Mouse (Mus musculus) cortical plate, adult 2 months (tissue): ENCODE results near the gene Ermp1. TPM values are rescaled to one million over a fixed set of nuclear protein-coding genes. Genes with fewer than 3 reads are reported as not detected.

Experiments used
- H3K27ac ChIP-seq: fragments of 200-500 bp; 2 replicates; pipeline ENCODE4 v1.5.1; 2012; ENCODE audit warnings: low read length, control low read depth, inconsistent platforms; ENCODE audit not compliant: insufficient read depth
- H3K4me1 ChIP-seq: fragments of 200-500 bp; 2 replicates; pipeline ENCODE4 v1.6.1; 2011; ENCODE audit warnings: low read length; ENCODE audit not compliant: control insufficient read depth, insufficient read depth
- H3K4me3 ChIP-seq: fragments of 200-500 bp; 2 replicates; pipeline ENCODE4 v1.5.1; 2011; ENCODE audit warnings: mild to moderate bottlenecking, low read length, control low read depth; ENCODE audit not compliant: insufficient read depth
- CTCF ChIP-seq: fragments of 200-500 bp; IDR thresholded peaks from 2 replicates; pipeline ENCODE4 v1.5.1; 2011; ENCODE audit warnings: mild to moderate bottlenecking, control low read depth, low read length; ENCODE audit not compliant: insufficient read depth; ENCODE audit errors: extremely low read depth
- POLR2A ChIP-seq: fragments of 200-500 bp; IDR thresholded peaks from 2 replicates; pipeline ENCODE4 v1.6.1; 2011; ENCODE audit warnings: mild to moderate bottlenecking, low read length, control low read depth; ENCODE audit not compliant: insufficient read depth; ENCODE audit errors: extremely low read depth
- polyA plus RNA-seq: library from polyadenylated mRNA; depleted of rRNA; stranded (reverse); fragments of >200 nt; gene quantifications from 2 replicates; pipeline ENCODE4 v1.2.3, GENCODE M21; 2012; rRNA removed

Ermp1 gene
- polyA plus RNA-seq, 1 experiment: 28.2 TPM

DNA sequence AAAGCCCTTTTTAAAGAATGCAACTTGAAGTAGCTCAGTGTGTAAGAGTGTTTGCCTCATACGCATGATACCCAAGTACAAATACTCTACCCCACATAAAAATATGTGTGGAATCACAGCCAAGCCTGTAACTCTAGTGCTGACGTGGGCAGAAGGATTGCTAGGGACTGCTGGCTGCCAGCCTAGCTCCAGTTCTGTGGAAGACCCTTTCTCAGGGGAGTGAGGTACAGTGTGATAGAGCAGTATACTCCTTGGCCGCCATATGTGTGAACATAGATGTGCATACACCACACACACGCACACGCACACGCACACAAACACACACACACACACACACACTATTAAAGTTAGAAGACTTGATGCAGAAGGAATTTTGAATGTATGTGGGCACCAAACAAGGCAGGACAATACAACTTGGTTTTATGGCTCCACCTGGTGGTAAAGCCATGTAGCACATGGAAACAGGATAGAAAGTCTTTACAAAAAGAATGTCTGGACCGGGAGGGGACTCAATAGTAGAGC is 84.9 kb downstream of the Ermp1 start:
- no peaks in the 10 kb centered on the region for H3K4me1 ChIP-seq
- no peak overlapping the region for H3K4me3 ChIP-seq
- no peak for TF ChIP-seq POLR2A
- TF ChIP-seq CTCF: peak; percentile 70
- H3K27ac ChIP-seq: no peak overlapping the region

DNA sequence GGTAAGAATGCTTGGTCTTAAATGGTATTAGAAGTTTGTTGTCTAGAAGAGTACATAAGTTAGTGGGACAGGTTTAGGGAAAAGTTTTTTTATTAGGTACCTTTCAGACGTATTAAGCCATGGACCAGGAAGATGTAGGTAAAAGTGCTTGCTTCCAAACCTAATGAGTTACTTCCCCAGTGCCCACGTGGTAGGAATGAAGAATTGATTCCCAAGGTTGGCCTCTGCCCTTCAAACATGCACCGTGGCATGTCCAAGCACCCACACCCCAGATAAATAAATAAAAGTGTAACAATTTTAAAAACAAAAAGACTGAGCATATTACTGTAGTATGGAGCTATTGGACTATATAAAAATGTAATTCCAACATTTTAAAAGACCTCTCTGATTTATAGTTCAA is 85.6 kb downstream of the Ermp1 start:
- H3K4me3 ChIP-seq: no peak overlapping the region
- TF ChIP-seq CTCF: no peak
- no peak for TF ChIP-seq POLR2A
- H3K27ac ChIP-seq: no peak overlapping the region
- no peaks in the 10 kb centered on the region for H3K4me1 ChIP-seq

DNA sequence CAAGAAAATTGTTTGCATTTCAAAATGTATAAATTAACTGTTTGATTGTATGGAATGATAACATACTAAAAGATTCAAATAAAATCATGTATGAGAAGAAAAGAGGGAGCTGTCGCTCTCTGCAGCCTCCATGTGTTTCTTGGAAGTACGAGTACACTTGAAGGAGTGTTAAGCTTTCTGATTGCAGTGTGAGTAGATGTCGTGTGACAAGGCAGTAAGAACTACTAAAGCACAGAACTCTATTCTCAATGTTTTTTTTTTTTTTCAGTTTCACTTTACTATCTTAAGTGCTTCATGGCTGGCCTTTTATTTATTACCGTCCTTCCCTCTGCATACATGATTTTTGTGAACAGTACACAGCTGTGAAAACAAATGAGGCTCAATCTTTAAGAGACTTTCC is 86.0 kb downstream of the Ermp1 start:
- Histone ChIP-seq H3K4me3 (no peak overlapping the region), H3K4me1 (no peaks in the 10 kb centered on the region), H3K27ac (no peak overlapping the region)
- TF ChIP-seq CTCF (no peak), POLR2A (no peak)

Other genes with a start within 250 kb of the Ermp1 start
- gene Pdcd1lg2, start 237.5 kb downstream of the Ermp1 start, polyA plus RNA-seq: 0.08 TPM in 1 of 2 replicates, not detected in the other
- gene Ric1, start 126.1 kb downstream of the Ermp1 start, polyA plus RNA-seq: 28.9 and 29.9 TPM in 2 replicates
- gene Mlana, start 49.4 kb upstream of the Ermp1 start, polyA plus RNA-seq: not detected in 2 replicates
- 27.0 and 27.4 TPM in 2 replicates for gene 9930021J03Rik, start 157.6 kb upstream of the Ermp1 start, polyA plus RNA-seq
- 14.5 and 15.9 TPM in 2 replicates for gene Ranbp6, start 164.6 kb upstream of the Ermp1 start, polyA plus RNA-seq